Mouse (Mus musculus) thymus, adult 2 months (tissue): Measurements from ENCODE around the gene Aff3. TPM values are rescaled to one million over a fixed set of nuclear protein-coding genes. Genes with fewer than 3 reads are reported as not detected.
"Not testable (repeated sequence)": the region's sequence is repeated elsewhere in the genome, so short reads cannot be mapped to it uniquely, and the experiment has no call there.

Experiments used
- DNase-seq: peaks from one replicate; pipeline ENCODE4 v3.0.0; 2021
- H3K27ac ChIP-seq: fragments of 200-500 bp; 2 replicates; pipeline ENCODE4 v1.5.1; 2012; ENCODE audit warnings: low read length, control low read depth; ENCODE audit not compliant: control insufficient read depth, insufficient read depth
- H3K27me3 ChIP-seq: fragments of 200-500 bp; 2 replicates; pipeline ENCODE4 v1.6.1; 2012; ENCODE audit warnings: mild to moderate bottlenecking, low read length, moderate library complexity, mixed read lengths; ENCODE audit not compliant: control insufficient read depth, insufficient read depth
- H3K36me3 ChIP-seq: fragments of 200-500 bp; 2 replicates; pipeline ENCODE4 v1.6.1; 2012; ENCODE audit warnings: mild to moderate bottlenecking, low read length, moderate library complexity; ENCODE audit not compliant: control insufficient read depth, insufficient read depth
- H3K4me1 ChIP-seq: fragments of 200-500 bp; replicated peaks from 2 replicates; pipeline ENCODE4 v1.6.1; 2012; ENCODE audit warnings: low read length; ENCODE audit not compliant: control insufficient read depth, insufficient read depth
- H3K4me3 ChIP-seq: fragments of 200-500 bp; 2 replicates; pipeline ENCODE4 v1.5.1; 2012; ENCODE audit warnings: mild to moderate bottlenecking, low read length, control low read depth, moderate library complexity; ENCODE audit not compliant: control insufficient read depth, insufficient read depth
- CTCF ChIP-seq: fragments of 200-500 bp; IDR thresholded peaks from 2 replicates; pipeline ENCODE4 v1.5.1; 2012; ENCODE audit warnings: mild to moderate bottlenecking, control low read depth, low read length, moderate library complexity, borderline replicate concordance; ENCODE audit not compliant: control insufficient read depth, poor library complexity, insufficient read depth; ENCODE audit errors: extremely low read depth
- POLR2A ChIP-seq: fragments of 200-500 bp; IDR thresholded peaks from 2 replicates; pipeline ENCODE4 v1.6.1; 2012; ENCODE audit warnings: mild to moderate bottlenecking, low read length, control low read depth, moderate library complexity; ENCODE audit not compliant: control insufficient read depth, poor library complexity, insufficient read depth; ENCODE audit errors: extremely low read depth
- WGBS: fragments of 180-500 bp; shearing (Covaris S2); methylation state at CpG from one replicate; pipeline ENCODE4 v1.1.7; 2018; 5-methylcytosine and 5-hydroxymethylcytosine counted together
- polyA plus RNA-seq: library from polyadenylated mRNA; depleted of rRNA; stranded (reverse); fragments of >200 nt; gene quantifications from 2 replicates; pipeline ENCODE4 v1.2.3, GENCODE M21; 2012

The Aff3 gene
- polyA plus RNA-seq, 1 experiment = 39.6 TPM

GRCm38 (mm10) chr1:38440471-38440815 lies 224.3 kb downstream of the Aff3 start:
- no peak for DNase-seq
- TF ChIP-seq CTCF (no peak), POLR2A (no peak)
- H3K36me3 ChIP-seq = no peaks in the 10 kb centered on the region; the same call in 1 of the 2 replicates
- no peaks in the 10 kb centered on the region for H3K27me3 ChIP-seq
- WGBS = 98% methylated on average over 6 of the region's 6 CpGs
- H3K27ac ChIP-seq = no peak overlapping the region
- no peaks in the 10 kb centered on the region for H3K4me1 ChIP-seq
- H3K4me3 ChIP-seq = no peak overlapping the region

GRCm38 (mm10) chr1:38439751-38440470 lies 224.8 kb downstream of the Aff3 start:
- no peak for DNase-seq
- Histone ChIP-seq H3K4me1 (no peaks in the 10 kb centered on the region), H3K4me3 (no peak overlapping the region), H3K27ac (no peak overlapping the region), H3K27me3 (no peaks in the 10 kb centered on the region), H3K36me3 (no peaks in the 10 kb centered on the region; the same call in 1 of the 2 replicates)
- 96% methylated on average over 4 of the region's 4 CpGs for WGBS
- TF ChIP-seq POLR2A (no peak), CTCF (no peak)

- no peak for DNase-seq
- no peaks in the 10 kb centered on the region for H3K27me3 ChIP-seq
- WGBS = 94% methylated on average over 4 of the region's 4 CpGs
- no peaks in the 10 kb centered on the region; the same call in 1 of the 2 replicates for H3K36me3 ChIP-seq
- no peak for TF ChIP-seq CTCF
- TF ChIP-seq POLR2A = no peak
- no peak overlapping the region for H3K27ac ChIP-seq
- H3K4me1 ChIP-seq = no peaks in the 10 kb centered on the region
- no peak overlapping the region for H3K4me3 ChIP-seq
These were observed 226.3 kb downstream of the Aff3 start for GRCm38 (mm10) chr1:38438447-38438846.

GRCm38 (mm10) chr1:38437671-38438070 lies 227.1 kb downstream of the Aff3 start:
- DNase-seq = no peak
- Histone ChIP-seq H3K4me1 (no peaks in the 10 kb centered on the region), H3K36me3 (no peaks in the 10 kb centered on the region; the same call in 1 of the 2 replicates), H3K27me3 (no peaks in the 10 kb centered on the region), H3K4me3 (no peak overlapping the region), H3K27ac (no peak overlapping the region)
- WGBS = 86% methylated on average over 4 of the region's 4 CpGs
- no peak for TF ChIP-seq POLR2A
- no peak for TF ChIP-seq CTCF

GRCm38 (mm10) chr1:38436471-38437340 lies 228.0 kb downstream of the Aff3 start:
- Histone ChIP-seq H3K4me1 (no peaks in the 10 kb centered on the region), H3K27me3 (no peaks in the 10 kb centered on the region), H3K36me3 (no peaks in the 10 kb centered on the region; the same call in 1 of the 2 replicates), H3K27ac (no peak overlapping the region), H3K4me3 (no peak overlapping the region)
- TF ChIP-seq POLR2A = no peak
- TF ChIP-seq CTCF = no peak
- no peak for DNase-seq
- WGBS = 94% methylated on average over 12 of the region's 12 CpGs

GRCm38 (mm10) chr1:38430311-38430710 lies 234.4 kb downstream of the Aff3 start:
- H3K4me3 ChIP-seq, H3K27me3 ChIP-seq: not testable (repeated sequence)
- WGBS = 96% methylated on average over 12 of the region's 12 CpGs

More at GRCm38 (mm10) chr1:38430311-38430710, 234.4 kb downstream of the Aff3 start:
- not testable (repeated sequence) for H3K36me3 ChIP-seq, H3K4me1 ChIP-seq, H3K27ac ChIP-seq, DNase-seq
